Mouse (Mus musculus) CH12.LX (cell line): Measurements from ENCODE around the gene Jak1. TPM values are rescaled to one million over a fixed set of nuclear protein-coding genes. Genes with fewer than 3 reads are reported as not detected.
A peak's percentile ranks its signal among the peaks of the same experiment; 100 is the strongest.

Source experiments
- DNase-seq: peaks from one replicate; pipeline ENCODE4 v3.0.0-alpha.2; 2013; ENCODE audit errors: extremely low read depth
- H3K27ac ChIP-seq: 2 replicates; pipeline ENCODE4 v1.5.1; 2012; ENCODE audit warnings: low read depth, mild to moderate bottlenecking, control low read depth, moderate library complexity; ENCODE audit not compliant: insufficient read depth
- H3K27me3 ChIP-seq: replicated peaks from 2 replicates; pipeline ENCODE3; 2012; ENCODE audit warnings: inconsistent platforms
- H3K36me3 ChIP-seq, 2 experiments: replicated peaks in 1 of 2; 2 replicates each; pipeline versions ENCODE3 to v1.6.1; 2012; ENCODE audit warnings: inconsistent platforms in 1 of 2, low read length in 1 of 2, mild to moderate bottlenecking in 1 of 2, mixed read lengths in 1 of 2, moderate library complexity in 1 of 2; ENCODE audit not compliant: control insufficient read depth in 1 of 2, insufficient read depth in 1 of 2
- H3K4me1 ChIP-seq, 2 experiments: 2 replicates each; pipeline ENCODE4 v1.6.1; 2012; ENCODE audit warnings: inconsistent platforms in 1 of 2, moderate library complexity in 1 of 2; ENCODE audit not compliant: insufficient read depth in 2 of 2, control insufficient read depth in 1 of 2
- H3K4me2 ChIP-seq: 2 replicates; pipeline ENCODE4 v1.6.1; 2012; ENCODE audit warnings: low read depth, mild to moderate bottlenecking, control low read depth; ENCODE audit not compliant: poor library complexity, insufficient read depth, severe bottlenecking
- H3K4me3 ChIP-seq, 3 experiments: fragments of 150-350 bp in 1 of 3; sonication (generic) in 1 of 3; replicated peaks in 1 of 3; 2 replicates each; pipeline versions ENCODE3 to v1.5.1; 2011 to 2012; ENCODE audit warnings: low read depth in 2 of 3, low read length in 2 of 3, mild to moderate bottlenecking in 2 of 3, moderate library complexity in 2 of 3, control low read depth in 1 of 3, improper control_type of control experiment in 1 of 3, inconsistent platforms in 1 of 3, mixed read lengths in 1 of 3; ENCODE audit not compliant: poor library complexity in 1 of 3
- H3K79me2 ChIP-seq: replicated peaks from 2 replicates; pipeline ENCODE4 v1.6.1; 2012; ENCODE audit warnings: mild to moderate bottlenecking, moderate library complexity; ENCODE audit not compliant: control insufficient read depth, poor library complexity, insufficient read depth, severe bottlenecking; ENCODE audit errors: extremely low read depth
- H3K9ac ChIP-seq: 2 replicates; pipeline ENCODE4 v1.6.1; 2012; ENCODE audit warnings: low read depth, mild to moderate bottlenecking, control low read depth, moderate library complexity; ENCODE audit not compliant: insufficient read depth
- H3K9me3 ChIP-seq: replicated peaks from 2 replicates; pipeline ENCODE3; 2012; ENCODE audit warnings: low read length, inconsistent platforms, mixed read lengths
- BHLHE40 ChIP-seq: IDR thresholded peaks from 2 replicates; pipeline ENCODE4 v1.6.1; 2011; ENCODE audit warnings: mild to moderate bottlenecking, low read depth, low read length, improper control_type of control experiment
- CHD1 ChIP-seq: IDR thresholded peaks from 2 replicates; pipeline ENCODE4 v1.6.1; 2012; ENCODE audit warnings: low read depth, low read length, improper control_type of control experiment, inconsistent platforms
- CTCF ChIP-seq, 2 experiments: IDR thresholded peaks in 1 of 2; conservative IDR thresholded peaks in 1 of 2; 2 replicates each; pipeline ENCODE4 v1.5.1; 2011 to 2012; ENCODE audit warnings: low read depth in 2 of 2, low read length in 2 of 2, improper control_type of control experiment in 1 of 2, inconsistent platforms in 1 of 2, mild to moderate bottlenecking in 1 of 2, moderate library complexity in 1 of 2
- E2F4 ChIP-seq: IDR thresholded peaks from 2 replicates; pipeline ENCODE4 v1.6.1; 2011; ENCODE audit warnings: low read depth, low read length, improper control_type of control experiment; ENCODE audit not compliant: insufficient replicate concordance
- ELF1 ChIP-seq: IDR thresholded peaks from 2 replicates; pipeline ENCODE4 v1.6.1; 2014; ENCODE audit warnings: low read depth, mild to moderate bottlenecking, inconsistent platforms, low read length, improper control_type of control experiment
- EP300 ChIP-seq: IDR thresholded peaks from 2 replicates; pipeline ENCODE4 v1.6.1; 2011; ENCODE audit warnings: low read length, improper control_type of control experiment
- ETS1 ChIP-seq: conservative IDR thresholded peaks from 2 replicates; pipeline ENCODE4 v1.6.1; 2012; ENCODE audit warnings: low read depth, mild to moderate bottlenecking, inconsistent platforms, low read length, improper control_type of control experiment, moderate library complexity
- GABPA ChIP-seq: IDR thresholded peaks from 2 replicates; pipeline ENCODE4 v1.6.1; 2012; ENCODE audit warnings: low read depth, low read length, improper control_type of control experiment, inconsistent platforms; ENCODE audit not compliant: insufficient replicate concordance
- HCFC1 ChIP-seq: IDR thresholded peaks from 2 replicates; pipeline ENCODE4 v1.6.1; 2012; ENCODE audit warnings: low read depth, mild to moderate bottlenecking, inconsistent platforms, low read length, improper control_type of control experiment
- IRF4 ChIP-seq: IDR thresholded peaks from 2 replicates; pipeline ENCODE4 v1.6.1; 2014; ENCODE audit warnings: low read depth, mild to moderate bottlenecking, inconsistent platforms, low read length, improper control_type of control experiment
- JUN ChIP-seq: IDR thresholded peaks from 2 replicates; pipeline ENCODE4 v1.6.1; 2011; ENCODE audit warnings: low read depth, mild to moderate bottlenecking, low read length, improper control_type of control experiment, moderate library complexity; ENCODE audit not compliant: insufficient read depth
- JUND ChIP-seq: conservative IDR thresholded peaks from 2 replicates; pipeline ENCODE4 v1.6.1; 2011; ENCODE audit warnings: low read depth, low read length, improper control_type of control experiment
- MAX ChIP-seq: IDR thresholded peaks from 2 replicates; pipeline ENCODE4 v1.6.1; 2011; ENCODE audit warnings: low read length, improper control_type of control experiment
- MAZ ChIP-seq: IDR thresholded peaks from 2 replicates; pipeline ENCODE4 v1.6.1; 2012; ENCODE audit warnings: low read depth, mild to moderate bottlenecking, inconsistent platforms, low read length, improper control_type of control experiment, moderate library complexity
- MXI1 ChIP-seq: IDR thresholded peaks from 2 replicates; pipeline ENCODE4 v1.6.1; 2011; ENCODE audit warnings: mild to moderate bottlenecking, low read depth, low read length, improper control_type of control experiment
- NELFE ChIP-seq: IDR thresholded peaks from 2 replicates; pipeline ENCODE4 v1.6.1; 2011; ENCODE audit warnings: low read depth, low read length, improper control_type of control experiment
- NRF1 ChIP-seq: IDR thresholded peaks from 2 replicates; pipeline ENCODE4 v1.6.1; 2014; ENCODE audit warnings: low read depth, mild to moderate bottlenecking, inconsistent platforms, low read length, improper control_type of control experiment, moderate library complexity
- POLR2A ChIP-seq: IDR thresholded peaks from 2 replicates; pipeline ENCODE4 v1.6.1; 2011; ENCODE audit warnings: low read depth, mild to moderate bottlenecking, improper control_type of control experiment, low read length
- POLR2AphosphoS2 ChIP-seq: IDR thresholded peaks from 2 replicates; pipeline ENCODE4 v1.6.1; 2011; ENCODE audit warnings: low read depth, low read length, improper control_type of control experiment
- RCOR1 ChIP-seq: conservative IDR thresholded peaks from 2 replicates; pipeline ENCODE4 v1.6.1; 2012; ENCODE audit warnings: low read depth, mild to moderate bottlenecking, inconsistent platforms, low read length, improper control_type of control experiment
- SIN3A ChIP-seq: IDR thresholded peaks from 2 replicates; pipeline ENCODE4 v1.6.1; 2012; ENCODE audit warnings: low read length, improper control_type of control experiment, inconsistent platforms
- SMC3 ChIP-seq: IDR thresholded peaks from 2 replicates; pipeline ENCODE4 v1.6.1; 2011; ENCODE audit warnings: low read depth, low read length, improper control_type of control experiment
- TBP ChIP-seq: conservative IDR thresholded peaks from 2 replicates; pipeline ENCODE4 v1.6.1; 2011; ENCODE audit warnings: low read depth, low read length, improper control_type of control experiment
- TCF12 ChIP-seq: IDR thresholded peaks from 2 replicates; pipeline ENCODE4 v1.6.1; 2014; ENCODE audit warnings: low read depth, mild to moderate bottlenecking, inconsistent platforms, low read length, improper control_type of control experiment
- UBTF ChIP-seq: IDR thresholded peaks from 2 replicates; pipeline ENCODE4 v1.6.1; 2012; ENCODE audit warnings: low read depth, mild to moderate bottlenecking, inconsistent platforms, low read length, improper control_type of control experiment, moderate library complexity
- USF1 ChIP-seq: IDR thresholded peaks from 2 replicates; pipeline ENCODE4 v1.6.1; 2014; ENCODE audit warnings: low read depth, mild to moderate bottlenecking, inconsistent platforms, low read length, improper control_type of control experiment
- USF2 ChIP-seq: conservative IDR thresholded peaks from 2 replicates; pipeline ENCODE4 v1.6.1; 2011; ENCODE audit warnings: low read depth, low read length, improper control_type of control experiment
- ZC3H11A ChIP-seq: IDR thresholded peaks from 2 replicates; pipeline ENCODE4 v1.6.1; 2012; ENCODE audit warnings: low read depth, mild to moderate bottlenecking, inconsistent platforms, low read length, improper control_type of control experiment
- ZKSCAN1 ChIP-seq: IDR thresholded peaks from 2 replicates; pipeline ENCODE4 v1.6.1; 2012; ENCODE audit warnings: low read depth, inconsistent platforms, low read length, improper control_type of control experiment, borderline replicate concordance
- ZNF384 ChIP-seq: IDR thresholded peaks from 2 replicates; pipeline ENCODE4 v1.6.1; 2012; ENCODE audit warnings: low read depth, low read length, improper control_type of control experiment, inconsistent platforms
- dilution Hi-C: fragments of 300-500 bp; cut with MboI; formaldehyde crosslinking; loops from 2 replicates; pipeline ENCODE4 v1.14.3; 2020; ENCODE audit warnings: low sequenced_read_pairs; ENCODE audit not compliant: extremely low pct_unique_long_range_greater_than_20kb, extremely low pct_ligation_motif_present
- in situ Hi-C: fragments of 300-500 bp; cut with MboI; formaldehyde crosslinking; loops from 3 replicates; pipeline ENCODE4 v1.14.3; 2019; ENCODE audit warnings: low sequenced_read_pairs, low pct_ligation_motif_present, low pct_unique_long_range_greater_than_20kb, mixed read lengths
- polyA plus RNA-seq: library from polyadenylated mRNA; unstranded; fragments of >175 nt; gene quantifications from 2 replicates; pipeline ENCODE4 v1.2.1, GENCODE M21; 2012; ENCODE audit warnings: low read depth; ENCODE audit not compliant: insufficient read length
- total RNA-seq, 2 experiments: library from RNA; depleted of rRNA; stranded (reverse); fragments of 300-350 nt in 1 of 2; fragments of >200 nt in 1 of 2; gene quantifications; 2 replicates each; pipeline ENCODE4 v1.2.3; 2012 to 2014

The Jak1 gene
- total and polyA plus RNA-seq, 3 experiments = 28.6 to 51.4 (median 33.9) TPM

DNA sequence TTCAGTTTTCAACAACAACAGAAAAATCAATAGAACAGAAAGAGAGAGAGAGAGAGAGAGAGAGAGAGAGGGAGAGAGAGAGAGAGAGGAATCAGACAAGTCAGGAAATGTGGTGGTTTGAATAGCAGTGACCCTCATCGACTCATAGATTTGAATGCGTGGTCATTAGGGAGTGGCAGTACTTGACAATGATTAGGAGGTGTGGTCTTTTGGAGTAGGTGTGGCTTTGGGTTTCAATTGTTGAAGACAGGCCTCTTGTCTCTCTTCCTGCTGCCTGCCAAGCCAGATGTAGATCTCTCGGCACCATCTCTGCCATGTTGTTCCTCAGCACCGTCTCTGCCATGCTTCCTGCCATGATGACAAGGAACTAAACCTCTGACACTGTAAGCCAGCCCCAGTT, 121.2 kb downstream of the Jak1 start:
- H3K4me2 ChIP-seq = no peak overlapping the region
- in situ Hi-C loops = loop anchor here (10.0 kb wide), 1 partner anchor 149 kb away; no protein-coding TSS in a partner anchor
- no peaks in the 10 kb centered on the region for H3K27me3 ChIP-seq
- peak; percentile 66 for DNase-seq
- H3K4me3 ChIP-seq = no peak overlapping the region
- H3K9ac ChIP-seq = no peak overlapping the region
- peaks cover 0 to 5% of the 10 kb centered on the region in 2 experiments for H3K36me3 ChIP-seq
- H3K4me1 ChIP-seq = peaks cover 10 to 38% of the 10 kb centered on the region in 2 experiments
- no peaks in the 10 kb centered on the region for H3K9me3 ChIP-seq
- H3K27ac ChIP-seq = no peak overlapping the region
- no peaks in the 10 kb centered on the region for H3K79me2 ChIP-seq
- dilution Hi-C loops = no loop called here
- TF ChIP-seq ELF1 = no peak
- no peak for TF ChIP-seq JUND
- TF ChIP-seq GABPA = no peak
- no peak for TF ChIP-seq IRF4
- no peak for TF ChIP-seq ETS1
- TF ChIP-seq NELFE = no peak
- TF ChIP-seq CTCF (conservative IDR thresholded peaks at IDR 0.05 in 1 of 2, IDR thresholded peaks at IDR 0.05 in 1 of 2; ENCODE audit: low read depth in 2 of 2, low read length in 2 of 2) = no peak
- no peak for TF ChIP-seq POLR2AphosphoS2
- TF ChIP-seq E2F4 = no peak
- TF ChIP-seq USF1 = no peak
- no peak for TF ChIP-seq MAX
- TF ChIP-seq TBP = no peak
- TF ChIP-seq ZKSCAN1 = no peak
- TF ChIP-seq ZNF384 = no peak
- no peak for TF ChIP-seq USF2
- TF ChIP-seq HCFC1 = no peak
- TF ChIP-seq RCOR1 = no peak
- no peak for TF ChIP-seq MXI1
- no peak for TF ChIP-seq UBTF
- TF ChIP-seq, all 38 proteins: peak for 0

DNA sequence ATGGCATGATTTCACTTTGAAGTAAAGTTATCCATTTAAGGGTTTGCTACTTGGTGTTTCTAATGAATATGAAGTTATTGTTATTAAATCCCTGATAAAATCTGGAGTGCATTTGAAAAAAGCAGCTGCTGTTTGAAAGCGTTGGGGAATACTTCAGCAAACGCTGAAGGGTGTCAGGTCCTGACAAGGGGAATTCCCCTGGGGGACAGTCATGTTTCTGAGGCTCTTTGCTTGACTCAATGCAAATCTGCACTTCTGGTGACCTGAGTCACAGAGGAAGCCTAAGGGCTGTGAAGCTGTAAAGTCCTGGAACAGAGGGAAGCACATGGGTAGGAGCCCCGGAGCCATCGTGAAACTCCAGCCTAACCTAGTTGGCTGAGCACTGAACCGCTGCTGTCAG, 123.3 kb downstream of the Jak1 start:
- Histone ChIP-seq H3K4me3 (no peak overlapping the region), H3K79me2 (no peaks in the 10 kb centered on the region), H3K9me3 (no peaks in the 10 kb centered on the region), H3K9ac (no peak overlapping the region), H3K4me1 (peaks cover 10 to 38% of the 10 kb centered on the region in 2 experiments), H3K4me2 (peak overlapping the region; percentile 84), H3K36me3 (no peaks in the 10 kb centered on the region), H3K27ac (no peak overlapping the region), H3K27me3 (no peaks in the 10 kb centered on the region)
- in situ Hi-C loops (loop anchor here (10.0 kb wide), 1 partner anchor 147 kb away; no protein-coding TSS in a partner anchor), dilution Hi-C loops (no loop called here)
- peak; percentile 90 for DNase-seq
- TF ChIP-seq ELF1 = no peak
- peak; percentile 39; the same call in 1 of the 2 replicates for TF ChIP-seq JUND
- peak; percentile 55; the same call in 1 of the 2 replicates for TF ChIP-seq ETS1
- peak; percentile 84 for TF ChIP-seq EP300
- peak; percentile 64; the same call in 1 of the 2 replicates for TF ChIP-seq SIN3A
- TF ChIP-seq ZC3H11A = no peak
- no peak for TF ChIP-seq SMC3
- no peak for TF ChIP-seq NRF1
- TF ChIP-seq CTCF (conservative IDR thresholded peaks at IDR 0.05 in 1 of 2, IDR thresholded peaks at IDR 0.05 in 1 of 2; ENCODE audit: low read depth in 2 of 2, low read length in 2 of 2) = no peak
- no peak for TF ChIP-seq TBP
- TF ChIP-seq TCF12 = peak; percentile 27; the same call in 1 of the 2 replicates
- peak; percentile 70 for TF ChIP-seq IRF4
- peak; percentile 45; the same call in 1 of the 2 replicates for TF ChIP-seq MXI1
- no peak for TF ChIP-seq HCFC1
- peak; percentile 87 for TF ChIP-seq BHLHE40
- no peak for TF ChIP-seq UBTF
- TF ChIP-seq CHD1 = no peak
- TF ChIP-seq ZNF384 = no peak; the same call in 1 of the 2 replicates
- TF ChIP-seq NELFE = no peak
- TF ChIP-seq MAZ = 0 out of 2 replicates have a peak, but pooled peaks have one; percentile 52
- TF ChIP-seq RCOR1 = peak; percentile 65; the same call in 1 of the 2 replicates
- peak; percentile 25; the same call in 1 of the 2 replicates for TF ChIP-seq JUN
- no peak for TF ChIP-seq E2F4
- TF ChIP-seq USF1 = no peak
- no peak for TF ChIP-seq POLR2AphosphoS2
- TF ChIP-seq POLR2A = no peak
